Mouse (Mus musculus) bone marrow macrophage, adult 2 months (primary cell): ENCODE measurements around the gene Mybphl.

Experiments
- CTCF ChIP-seq: IDR thresholded peaks from 2 replicates; pipeline ENCODE4 v1.5.1; 2012; ENCODE audit warnings: low read depth, mild to moderate bottlenecking, low read length, moderate library complexity
- POLR2A ChIP-seq: IDR thresholded peaks from 2 replicates; pipeline ENCODE4 v1.6.1; 2012; ENCODE audit warnings: mild to moderate bottlenecking, low read depth, low read length, borderline replicate concordance

DNA sequence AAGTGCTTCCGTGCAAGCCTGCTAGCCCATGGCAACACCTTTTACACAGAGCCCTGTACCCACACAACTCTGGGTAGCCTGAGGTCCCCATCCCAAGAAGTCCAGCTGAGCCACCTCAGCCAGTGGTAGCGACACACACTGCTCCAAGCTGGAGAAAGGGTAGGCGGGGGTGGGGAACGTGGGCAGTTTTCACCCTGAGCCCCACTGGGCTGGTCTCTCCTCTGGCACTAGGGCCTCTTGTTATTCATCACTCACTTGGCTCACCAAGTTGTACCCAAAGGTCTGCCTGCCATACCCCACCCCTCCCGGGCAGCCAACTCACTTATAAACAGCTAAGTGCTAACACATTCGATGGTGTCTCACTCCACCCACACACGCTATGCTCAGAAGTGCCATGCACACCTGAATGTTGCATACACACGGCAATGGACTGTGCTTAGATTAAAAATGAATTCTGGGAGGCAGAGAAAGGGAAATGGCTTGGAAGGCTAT is 43.9 kb downstream of the Mybphl start:
- no peak for TF ChIP-seq CTCF
- TF ChIP-seq POLR2A, result no peak
